Mouse (Mus musculus) stomach, embryonic 14.5 days (tissue): Measurements from ENCODE around the gene Rmnd5b. TPM values are rescaled to one million over a fixed set of nuclear protein-coding genes. Genes with fewer than 3 reads are reported as not detected.

Experiments used
- ATAC-seq: fragments of 200-750 bp; cut with Nextera tagmentation; 2 replicates; pipeline ENCODE4 v1.8.0; 2017; ENCODE audit warnings: low read depth, moderate TSS enrichment; ENCODE audit not compliant: insufficient number of reproducible peaks, insufficient read depth, low FRiP score
- H3K27ac ChIP-seq: fragments of 300-500 bp; sonication (generic); 2 replicates; pipeline ENCODE4 v1.5.1; 2014; ENCODE audit warnings: mild to moderate bottlenecking, low read length, moderate library complexity, mixed read lengths
- H3K27me3 ChIP-seq: fragments of 300-500 bp; sonication (generic); 2 replicates; pipeline ENCODE4 v1.6.1; 2014; ENCODE audit warnings: low read length, control low read depth, mixed read lengths; ENCODE audit not compliant: control insufficient read depth, insufficient read depth
- H3K36me3 ChIP-seq: fragments of 300-500 bp; sonication (generic); 2 replicates; pipeline ENCODE4 v1.6.1; 2014; ENCODE audit warnings: mild to moderate bottlenecking, control low read depth, low read length, moderate library complexity, mixed read lengths; ENCODE audit not compliant: control insufficient read depth, insufficient read depth
- H3K4me1 ChIP-seq: fragments of 300-500 bp; sonication (generic); 2 replicates; pipeline ENCODE4 v1.6.1; 2014; ENCODE audit warnings: low read length, control low read depth, mixed read lengths; ENCODE audit not compliant: control insufficient read depth, insufficient read depth
- H3K4me2 ChIP-seq: fragments of 300-500 bp; sonication (generic); replicated peaks from 2 replicates; pipeline ENCODE4 v1.6.1; 2014; ENCODE audit warnings: low read depth, low read length, control low read depth
- H3K4me3 ChIP-seq: fragments of 300-500 bp; sonication (generic); 2 replicates; pipeline ENCODE4 v1.5.1; 2014; ENCODE audit warnings: low read depth, low read length, control low read depth
- H3K9ac ChIP-seq: fragments of 300-500 bp; sonication (generic); replicated peaks from 2 replicates; pipeline ENCODE4 v1.6.1; 2014; ENCODE audit warnings: low read depth, mild to moderate bottlenecking, control low read depth, low read length, moderate library complexity, mixed read lengths
- H3K9me3 ChIP-seq: fragments of 300-500 bp; sonication (generic); 2 replicates; pipeline ENCODE4 v1.6.1; 2016; ENCODE audit warnings: low read depth, low read length, control low read depth; ENCODE audit not compliant: control insufficient read depth
- WGBS: fragments of 180-500 bp; shearing (Covaris S2); extraction: QIAGEN DNeasy Blood & Tissue Kit; methylation state at CpG from one replicate; pipeline ENCODE4 v1.1.7; 2014; 5-methylcytosine and 5-hydroxymethylcytosine counted together
- polyA plus RNA-seq: library from polyadenylated mRNA; unstranded; fragments of >200 nt; fragmentation: Nextera tagmentation; extraction: Ambion mirVana; gene quantifications from 2 replicates; pipeline ENCODE4 v1.2.1, GENCODE M21; 2014

The Rmnd5b gene
- polyA plus RNA-seq = 42.6 and 47.8 TPM in 2 replicates

DNA sequence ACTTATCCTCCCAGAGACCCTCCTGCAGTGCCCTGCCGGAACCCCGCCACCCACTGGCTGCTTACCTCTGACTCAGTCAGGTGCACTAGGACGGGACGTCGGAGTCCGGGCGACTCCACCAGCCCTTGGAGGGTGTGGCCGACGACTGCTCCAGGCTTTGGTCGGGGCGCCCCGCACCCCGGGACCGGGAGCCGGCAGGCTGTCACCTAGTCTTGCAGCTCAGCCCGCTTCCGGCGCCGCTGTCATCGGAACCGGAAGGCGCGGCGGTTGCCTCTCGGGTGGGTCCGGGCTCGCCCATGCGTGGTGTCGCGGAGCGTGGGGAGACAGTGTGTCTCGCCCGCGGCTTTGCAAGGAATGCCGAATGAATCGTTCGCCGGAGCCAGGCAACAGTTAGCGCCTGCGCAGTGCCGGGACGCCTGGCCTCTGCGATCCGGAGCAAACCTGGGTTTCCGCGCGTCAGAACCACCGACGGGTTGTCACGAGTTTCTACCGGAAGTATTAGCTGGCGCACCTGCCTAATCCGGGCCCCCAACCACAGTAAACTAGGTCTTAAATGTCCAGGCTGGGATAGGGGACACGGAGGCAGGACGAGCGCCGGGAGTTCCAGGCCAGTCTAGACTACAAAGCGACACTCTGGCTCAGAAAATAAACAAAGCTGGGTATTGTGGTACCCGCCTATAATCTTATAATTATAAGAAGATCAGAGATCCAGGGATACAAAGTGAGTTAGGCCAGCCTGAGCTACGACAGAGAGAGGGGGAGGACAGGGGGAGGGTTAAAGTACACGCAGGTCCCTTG, at the start of gene Rmnd5b:
Rmnd5b (minus strand) TSS at position 372 of the 798 bp plus-strand sequence.
- Histone ChIP-seq H3K27me3 (no peaks in the 10 kb centered on the region), H3K36me3 (no peaks in the 10 kb centered on the region), H3K4me1 (peaks cover 10% of the 10 kb centered on the region; the same call in 1 of the 2 replicates), H3K9ac (peak within 1 kb of the TSS; percentile 64), H3K4me2 (peak within 1 kb of the TSS; percentile 76), H3K9me3 (no peaks in the 10 kb centered on the region), H3K4me3 (peak within 1 kb of the TSS; percentile 72), H3K27ac (peak within 1 kb of the TSS; percentile 76)
- ATAC-seq = peak; percentile 78
- under 1% methylated on average over 61 of the region's 61 CpGs for WGBS

DNA sequence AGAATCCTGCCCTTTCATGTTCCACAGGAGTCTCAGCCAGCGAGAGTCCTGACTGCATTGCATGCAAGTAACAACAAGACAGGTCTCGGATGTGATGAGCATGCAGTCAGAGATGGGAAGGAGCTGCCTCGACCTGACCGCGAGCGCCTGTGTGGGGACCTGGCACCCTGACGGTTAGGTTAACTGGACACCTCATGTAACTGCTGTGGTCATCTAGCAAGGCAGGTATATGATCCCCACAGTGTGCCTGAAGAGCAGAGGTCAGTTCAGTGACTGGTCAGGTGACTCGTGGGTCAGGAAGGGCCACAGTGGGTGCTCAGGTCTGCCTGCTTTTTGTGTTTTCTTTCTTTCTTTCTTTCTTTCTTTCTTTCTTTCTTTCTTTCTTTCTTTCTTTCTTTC, 46.3 kb upstream of the Rmnd5b start:
- Histone ChIP-seq H3K9ac (no peak overlapping the region), H3K4me1 (no peaks in the 10 kb centered on the region), H3K9me3 (no peaks in the 10 kb centered on the region), H3K4me2 (no peak overlapping the region), H3K36me3 (peaks cover 4% of the 10 kb centered on the region; the same call in 1 of the 2 replicates), H3K4me3 (no peak overlapping the region), H3K27me3 (no peaks in the 10 kb centered on the region), H3K27ac (no peak overlapping the region)
- no peak for ATAC-seq
- 48% methylated on average over 8 of the region's 8 CpGs for WGBS

DNA sequence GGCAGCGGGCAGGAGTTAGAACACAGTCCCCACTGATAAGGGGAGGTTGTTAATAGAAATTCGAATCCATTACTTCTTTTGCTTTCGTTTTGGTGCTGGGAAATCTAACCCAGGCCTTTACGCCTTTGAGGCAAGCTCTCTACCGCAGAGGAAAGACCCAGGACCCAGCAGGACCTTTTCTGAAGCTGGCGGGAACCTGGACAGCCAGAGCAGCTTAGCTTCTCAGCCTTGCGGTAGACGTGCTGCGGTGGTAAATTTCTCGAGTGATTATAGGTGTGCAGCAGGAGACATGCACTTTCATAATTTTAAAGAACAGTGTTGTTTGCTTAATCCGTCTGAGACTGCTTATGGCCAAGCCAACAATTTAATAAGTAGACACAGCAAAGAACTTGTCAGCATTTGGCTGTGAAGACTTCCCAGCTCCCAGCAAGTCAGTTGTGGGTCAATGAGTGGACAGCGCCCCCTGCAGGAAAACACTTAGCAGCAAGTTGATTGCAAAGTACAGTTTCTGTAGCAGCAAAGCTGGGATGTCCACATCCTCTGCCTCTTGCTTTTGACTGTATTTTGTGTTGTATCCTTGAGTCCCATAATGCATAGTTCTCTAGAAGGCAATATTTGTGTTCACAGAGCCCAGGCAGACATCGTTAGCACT, 45.8 kb upstream of the Rmnd5b start:
- WGBS = 36% methylated on average over 13 of the region's 13 CpGs
- no peak overlapping the region for H3K9ac ChIP-seq
- no peaks in the 10 kb centered on the region for H3K4me1 ChIP-seq

GRCm38 (mm10) chr11:51679466-51679865, 43.8 kb upstream of the Rmnd5b start:
- Histone ChIP-seq H3K27me3 (no peaks in the 10 kb centered on the region), H3K36me3 (no peaks in the 10 kb centered on the region), H3K27ac (no peak overlapping the region), H3K4me2 (no peak overlapping the region), H3K4me3 (no peak overlapping the region), H3K4me1 (no peaks in the 10 kb centered on the region), H3K9me3 (no peaks in the 10 kb centered on the region), H3K9ac (no peak overlapping the region)
- no peak for ATAC-seq
- WGBS = 66% methylated on average over 3 of the region's 3 CpGs

More for the DNA sequence above, 45.8 kb upstream of the Rmnd5b start:
- Histone ChIP-seq H3K4me2 (0 out of 2 replicates have a peak overlapping the region, but pooled peaks have one; percentile 16), H3K27ac (no peak overlapping the region), H3K4me3 (no peak overlapping the region), H3K27me3 (no peaks in the 10 kb centered on the region), H3K36me3 (peaks cover 4% of the 10 kb centered on the region; the same call in 1 of the 2 replicates), H3K9me3 (no peaks in the 10 kb centered on the region)
- no peak for ATAC-seq

- Histone ChIP-seq H3K36me3 (no peaks in the 10 kb centered on the region), H3K27me3 (no peaks in the 10 kb centered on the region), H3K9me3 (no peaks in the 10 kb centered on the region), H3K4me3 (no peak overlapping the region), H3K4me2 (no peak overlapping the region), H3K9ac (no peak overlapping the region), H3K4me1 (no peaks in the 10 kb centered on the region), H3K27ac (no peak overlapping the region)
- no peak for ATAC-seq
- 62% methylated on average over 6 of the region's 6 CpGs for WGBS
Measured at GRCm38 (mm10) chr11:51677737-51678418, 42.2 kb upstream of the Rmnd5b start.

- Histone ChIP-seq H3K4me1 (no peaks in the 10 kb centered on the region), H3K4me3 (no peak overlapping the region), H3K36me3 (no peaks in the 10 kb centered on the region), H3K4me2 (no peak overlapping the region), H3K9me3 (no peaks in the 10 kb centered on the region), H3K27ac (no peak overlapping the region), H3K27me3 (no peaks in the 10 kb centered on the region), H3K9ac (no peak overlapping the region)
- 76% methylated on average over 5 of the region's 5 CpGs for WGBS
- no peak for ATAC-seq
Measured at GRCm38 (mm10) chr11:51675386-51675785, 39.7 kb upstream of the Rmnd5b start.

DNA sequence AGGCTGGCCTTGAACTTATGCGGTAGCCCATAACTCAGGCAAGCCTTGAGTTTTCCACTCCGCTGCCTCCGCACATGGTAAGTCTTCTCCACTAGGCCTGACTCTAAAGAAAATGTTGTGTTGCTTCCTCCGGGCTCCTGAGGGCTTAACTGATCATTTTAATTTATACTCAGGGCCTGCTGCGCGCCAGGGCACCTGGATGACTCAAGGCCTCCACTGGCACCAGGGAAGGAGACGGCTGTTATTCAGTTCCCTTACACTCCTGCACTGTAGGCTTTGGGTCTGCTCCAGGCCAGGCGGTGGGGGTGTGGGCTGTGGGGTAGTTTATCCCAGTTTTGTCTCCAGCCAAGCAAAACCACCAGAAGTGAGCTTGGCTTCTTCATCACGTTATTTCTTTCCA, 37.6 kb upstream of the Rmnd5b start:
- H3K36me3 ChIP-seq = no peaks in the 10 kb centered on the region
- no peaks in the 10 kb centered on the region for H3K27me3 ChIP-seq
- 79% methylated on average over 9 of the region's 9 CpGs for WGBS
- no peak overlapping the region for H3K4me3 ChIP-seq
- no peak for ATAC-seq
- no peaks in the 10 kb centered on the region for H3K4me1 ChIP-seq
- no peaks in the 10 kb centered on the region for H3K9me3 ChIP-seq
- H3K4me2 ChIP-seq = no peak overlapping the region
- H3K27ac ChIP-seq = no peak overlapping the region
- no peak overlapping the region for H3K9ac ChIP-seq

GRCm38 (mm10) chr11:51671376-51671775, 35.7 kb upstream of the Rmnd5b start:
- Histone ChIP-seq H3K4me2 (no peak overlapping the region), H3K36me3 (no peaks in the 10 kb centered on the region), H3K27me3 (no peaks in the 10 kb centered on the region), H3K9ac (no peak overlapping the region), H3K4me1 (no peaks in the 10 kb centered on the region), H3K9me3 (no peaks in the 10 kb centered on the region), H3K4me3 (no peak overlapping the region), H3K27ac (no peak overlapping the region)
- no peak for ATAC-seq
- 82% methylated on average over 2 of the region's 2 CpGs for WGBS
